Mouse (Mus musculus): Measurements from ENCODE around the gene Phkg1. TPM values are rescaled to one million over a fixed set of nuclear protein-coding genes. Genes with fewer than 3 reads are reported as not detected.
"Not testable (repeated sequence)": the region's sequence is repeated elsewhere in the genome, so short reads cannot be mapped to it uniquely, and the experiment has no call there.

The Phkg1 gene
- total RNA-seq, 2 experiments from 2014 or later = 3.2 to 8.0 TPM

DNA sequence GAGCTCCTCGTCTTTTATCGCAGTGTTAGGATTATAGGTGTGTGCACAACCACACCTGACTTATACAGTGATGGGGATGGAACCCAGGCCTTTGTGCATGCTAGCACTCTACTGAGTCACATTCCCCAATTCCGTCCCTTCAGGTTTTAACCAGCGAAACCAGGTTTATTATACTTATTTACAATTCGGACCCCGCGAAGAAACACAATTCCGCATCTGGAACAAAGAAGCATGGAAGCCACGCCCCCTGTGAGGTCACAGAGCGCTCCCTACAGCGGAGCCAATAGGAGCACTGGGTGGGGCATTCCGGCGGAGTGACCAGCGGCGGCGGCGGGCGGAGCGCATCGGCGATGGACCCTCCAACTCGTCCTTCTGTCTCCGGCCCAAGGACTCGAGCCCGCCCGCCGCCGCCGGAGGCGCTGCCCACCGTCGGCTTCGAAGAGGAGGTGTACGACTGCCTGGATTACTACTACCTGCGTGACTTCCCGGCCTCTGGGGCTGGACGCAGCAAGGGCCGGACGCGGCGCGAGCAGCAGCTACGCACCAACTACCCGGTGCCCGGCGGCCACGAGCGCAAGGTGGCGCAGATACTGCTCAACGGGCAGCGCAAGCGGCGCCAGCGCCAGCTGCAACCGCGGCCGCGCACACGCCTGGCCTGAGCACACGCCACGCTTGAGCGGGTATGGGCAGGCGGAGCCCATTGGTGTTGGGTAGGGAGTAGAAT lies 10.1 kb upstream of the Phkg1 start, which contains the start of gene Nupr1l:
Gene Nupr1l (plus strand): TSS at position 299 of the 724 bp plus-strand sequence.
- DNase-seq = peak; percentile 94

DNA sequence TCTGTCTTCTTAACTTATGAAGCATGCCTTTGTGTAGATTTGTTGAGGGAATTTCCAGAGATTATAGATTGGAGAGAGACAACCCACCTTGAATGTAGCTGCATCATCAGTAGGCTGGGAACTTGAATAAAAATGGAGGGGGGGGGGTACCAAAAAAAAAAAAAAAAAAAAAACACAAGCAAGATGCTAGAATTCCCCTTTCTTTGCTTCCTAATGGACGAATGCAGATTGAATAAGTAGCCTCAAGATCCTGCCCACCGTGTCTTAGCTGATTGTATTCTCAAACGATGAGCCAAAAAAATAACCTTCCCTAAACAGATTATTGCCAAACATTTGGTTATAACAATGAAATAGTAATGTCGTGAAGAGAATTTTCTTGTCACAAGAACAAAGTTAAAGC lies 9.4 kb upstream of the Phkg1 start:
- DNase-seq = no peak

DNA sequence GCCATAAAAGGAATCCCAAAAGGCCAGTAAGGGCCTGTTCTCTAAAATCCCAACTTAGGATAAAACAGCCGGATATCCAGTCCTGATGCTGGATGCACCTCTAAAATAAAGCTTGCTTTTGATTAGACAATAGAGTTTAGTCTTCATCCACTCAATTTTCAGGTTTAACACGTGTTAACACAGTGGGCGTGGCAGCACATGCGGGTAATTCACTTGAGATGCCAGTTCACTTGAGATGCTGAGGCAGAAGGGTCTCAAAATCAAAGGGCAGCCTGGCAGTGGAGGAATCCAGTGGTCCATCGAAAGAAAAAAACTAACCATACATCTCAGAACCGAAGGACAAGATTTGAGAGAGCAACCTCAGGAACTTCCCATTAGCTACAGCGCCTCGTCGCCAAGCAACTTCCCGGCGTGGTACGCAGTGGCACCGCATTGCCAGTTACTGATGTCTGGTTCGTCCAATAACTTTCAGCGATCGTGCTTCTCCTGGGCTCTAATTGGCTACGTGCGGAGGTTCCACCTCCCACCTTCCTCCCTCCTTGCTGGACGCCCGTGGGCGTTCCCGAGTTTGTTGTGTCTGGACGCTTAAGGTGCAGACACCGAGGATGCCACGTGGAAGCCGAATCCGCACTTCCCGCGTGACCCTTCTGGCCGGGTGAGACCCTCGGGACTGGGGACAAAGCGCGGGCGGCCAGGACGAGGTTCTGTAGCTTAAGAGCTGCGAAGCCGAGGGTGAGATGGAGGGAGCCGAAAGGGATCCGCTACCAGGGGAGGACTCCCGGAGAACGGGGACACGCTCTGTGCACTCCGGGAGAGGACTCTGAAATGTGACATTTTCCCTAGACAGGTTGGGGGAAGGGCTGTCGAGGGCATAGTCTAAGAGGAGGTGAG lies 2.9 kb downstream of the Phkg1 start, which contains the start of gene Zbed5:
Gene Zbed5 (plus strand): TSS at position 526 of the 891 bp plus-strand sequence.
- peak; percentile 89 for DNase-seq

DNA sequence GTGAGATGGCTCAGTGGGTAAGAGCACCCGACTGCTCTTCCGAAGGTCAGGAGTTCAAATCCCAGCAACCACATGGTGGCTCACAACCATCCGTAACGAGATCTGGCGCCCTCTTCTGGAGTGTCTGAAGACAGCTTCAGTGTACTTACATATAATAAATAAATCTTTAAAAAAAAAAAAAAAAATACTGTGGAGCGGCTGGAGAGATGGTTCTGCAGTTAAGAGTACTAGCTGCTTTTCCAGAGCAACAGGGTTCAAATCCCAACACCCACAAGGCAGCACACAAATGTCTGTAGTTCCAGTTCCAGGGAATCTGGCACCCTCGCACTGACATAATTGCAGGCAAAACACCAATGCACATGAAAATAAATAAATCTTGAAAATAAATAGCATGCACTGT lies 8.0 kb downstream of the Phkg1 start:
- not testable (repeated sequence) for DNase-seq

DNA sequence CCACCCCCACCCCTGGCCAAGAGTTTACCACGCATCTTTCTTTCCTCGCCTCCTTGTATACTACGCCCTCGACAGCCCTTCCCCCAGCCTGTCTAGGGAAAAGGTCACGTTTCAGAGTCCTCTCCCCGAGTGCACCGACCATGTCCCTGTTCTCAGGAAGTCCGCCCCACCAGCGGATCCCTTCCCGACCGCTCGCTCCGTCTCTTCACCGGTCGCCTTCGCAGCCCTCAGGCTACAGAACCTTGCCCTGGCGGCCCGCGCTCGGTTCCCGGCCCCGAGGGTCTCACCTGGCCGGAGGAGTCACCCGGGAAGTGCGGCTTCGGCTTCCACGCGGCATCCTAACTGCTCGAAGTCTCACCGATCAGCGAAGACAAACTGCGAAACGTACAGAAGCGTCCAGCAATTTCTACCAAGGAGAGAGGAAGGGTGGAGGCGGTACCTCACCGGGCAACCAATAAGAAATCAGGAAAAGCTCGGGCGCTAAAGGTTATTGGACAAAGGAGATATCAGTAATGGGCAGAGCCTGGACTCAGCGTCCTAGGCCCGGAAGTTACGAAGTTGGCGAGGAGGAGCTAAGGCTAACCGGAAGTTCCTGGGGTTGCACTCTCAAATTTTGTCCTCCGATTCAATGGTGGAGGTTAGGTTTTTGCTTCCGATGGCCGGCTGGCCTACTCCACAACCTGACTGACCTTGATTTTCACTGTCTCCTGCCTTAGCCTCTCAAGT lies 11.3 kb downstream of the Phkg1 start, which contains the start of gene Chchd2:
Gene Chchd2 (minus strand): TSS at position 560 of the 726 bp plus-strand sequence.
- DNase-seq = peak; percentile 94

DNA sequence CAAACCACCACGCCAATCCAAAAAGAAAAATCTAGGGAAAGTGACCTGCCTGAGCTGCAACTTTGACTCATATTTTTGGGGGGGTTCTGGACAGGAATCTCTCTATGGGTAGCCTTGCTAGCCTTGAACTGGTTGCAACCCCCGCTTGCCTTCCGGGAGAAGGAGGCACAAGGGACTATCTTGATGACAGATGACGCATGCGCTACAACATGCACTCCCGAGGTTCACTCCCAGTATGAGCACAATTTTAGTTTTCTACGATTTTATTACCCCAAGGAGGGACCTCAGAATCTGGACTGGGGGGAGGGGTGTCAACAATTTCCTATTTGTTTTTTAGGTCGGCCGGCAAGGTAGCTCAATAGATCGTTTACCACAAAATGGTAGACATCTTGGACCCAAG lies 12.1 kb downstream of the Phkg1 start:
- DNase-seq = peak; percentile 57

DNA sequence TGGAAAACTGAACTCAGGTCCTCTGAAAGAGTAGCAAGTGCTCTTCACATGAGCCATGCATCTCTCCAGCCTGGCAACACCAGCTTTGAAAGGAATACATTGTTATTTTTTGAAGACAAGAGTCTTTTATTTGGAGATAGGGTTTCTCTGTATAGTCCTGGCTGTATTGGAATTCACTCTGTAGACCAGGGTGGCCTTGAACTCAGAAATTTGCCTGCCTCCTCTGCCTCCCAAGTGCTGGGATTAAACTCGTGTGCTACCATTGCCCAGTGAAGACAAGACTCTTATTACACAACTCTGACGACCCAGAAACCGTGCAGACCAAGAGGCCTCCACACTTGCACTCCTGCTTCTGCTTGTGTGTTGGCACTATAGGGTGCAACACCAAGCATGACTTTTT lies 18.5 kb downstream of the Phkg1 start:
- no peak for DNase-seq

DNA sequence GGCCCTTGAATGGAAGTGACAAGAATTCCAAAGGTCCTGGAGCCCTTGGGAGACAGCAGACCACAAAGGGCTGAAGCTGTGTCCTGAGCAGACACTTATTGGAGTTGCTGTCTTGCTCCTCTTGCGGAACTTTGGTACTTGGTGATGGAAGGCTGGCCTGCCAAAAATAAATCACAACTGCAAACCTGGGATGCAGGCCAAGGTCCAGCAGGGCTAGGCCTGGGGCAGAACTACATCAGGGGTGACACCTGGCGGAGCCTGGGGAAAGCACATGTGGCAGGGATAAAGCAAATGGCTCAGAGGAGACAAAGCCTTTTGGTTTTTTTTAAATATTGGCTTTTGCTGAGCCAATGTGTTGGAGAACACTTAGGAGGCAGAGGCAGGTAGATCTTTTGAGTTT lies 19.4 kb downstream of the Phkg1 start:
- DNase-seq = peak; percentile 92

DNA sequence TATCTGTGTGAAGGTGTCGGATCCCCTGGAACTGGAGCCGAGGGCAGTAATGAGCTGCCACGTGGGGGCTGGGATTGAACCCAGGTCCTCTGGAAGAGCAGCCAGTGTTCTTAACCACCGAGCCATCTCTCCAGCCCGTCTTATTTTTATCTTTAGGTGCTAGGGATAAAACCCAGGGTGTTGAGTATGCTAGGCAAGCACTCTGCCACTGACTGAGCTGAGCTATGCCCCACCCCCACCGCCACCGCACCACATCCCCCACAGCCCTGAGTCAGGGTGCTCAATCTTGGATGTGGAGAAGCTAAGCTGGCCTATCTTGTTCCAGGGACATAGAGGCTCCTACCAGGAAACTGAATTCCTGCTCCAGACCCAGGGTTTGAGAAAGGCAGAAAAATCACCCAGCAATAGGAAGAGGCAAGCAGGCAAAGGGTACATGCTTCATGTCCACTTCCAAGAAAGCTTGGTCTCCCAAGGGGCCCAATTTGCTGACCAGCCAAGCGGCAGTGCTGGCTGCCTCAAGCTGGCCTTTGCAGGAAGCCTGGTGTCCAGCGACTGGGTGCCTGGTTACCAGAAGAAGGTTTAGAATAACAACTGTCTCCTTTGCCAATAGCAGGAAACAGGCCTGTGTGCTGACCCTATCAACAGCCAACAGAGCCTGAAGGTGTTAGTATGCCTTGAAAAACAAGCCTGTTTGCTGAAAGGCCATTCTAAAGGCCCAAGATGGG lies 20.5 kb downstream of the Phkg1 start:
- peak; percentile 68 for DNase-seq

DNA sequence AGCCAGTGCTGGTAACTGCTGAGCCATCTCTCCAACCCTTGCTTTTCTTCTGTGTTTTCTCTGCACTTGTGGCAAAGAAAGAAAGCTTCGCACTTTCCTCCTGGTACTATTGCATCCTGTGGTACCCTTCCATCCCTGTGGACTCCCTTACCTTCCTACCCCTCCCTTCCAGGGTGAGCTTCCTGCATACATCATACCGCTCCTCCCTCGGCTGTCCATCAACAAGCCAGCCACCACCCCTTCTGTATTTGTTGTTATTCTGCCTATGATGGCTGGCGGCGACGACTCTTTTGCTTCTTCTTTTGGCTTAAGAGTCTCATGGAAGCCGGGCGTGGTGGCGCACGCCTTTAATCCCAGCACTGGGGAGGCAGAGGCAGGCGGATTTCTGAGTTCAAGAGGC lies 23.3 kb downstream of the Phkg1 start:
- DNase-seq = no peak

DNA sequence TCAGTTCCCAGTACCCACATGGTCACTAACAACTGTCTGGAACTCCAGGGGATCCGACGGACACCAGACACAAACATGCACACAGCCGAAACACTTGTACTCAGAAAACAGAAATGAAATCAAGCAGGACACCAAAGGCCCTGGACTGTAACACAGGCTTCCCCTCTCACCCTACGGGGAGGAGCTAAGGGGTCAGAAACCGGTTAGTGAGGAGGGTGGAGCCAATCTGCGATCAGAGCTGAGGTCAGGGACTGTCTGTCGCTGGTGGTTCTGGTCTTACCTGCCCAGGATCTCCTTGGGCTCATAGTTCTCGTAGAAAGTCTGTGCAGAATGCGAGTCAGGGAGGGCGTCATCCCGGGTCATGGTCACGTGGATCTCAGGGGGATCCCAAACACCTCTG lies 24.4 kb downstream of the Phkg1 start:
- DNase-seq = no peak

DNA sequence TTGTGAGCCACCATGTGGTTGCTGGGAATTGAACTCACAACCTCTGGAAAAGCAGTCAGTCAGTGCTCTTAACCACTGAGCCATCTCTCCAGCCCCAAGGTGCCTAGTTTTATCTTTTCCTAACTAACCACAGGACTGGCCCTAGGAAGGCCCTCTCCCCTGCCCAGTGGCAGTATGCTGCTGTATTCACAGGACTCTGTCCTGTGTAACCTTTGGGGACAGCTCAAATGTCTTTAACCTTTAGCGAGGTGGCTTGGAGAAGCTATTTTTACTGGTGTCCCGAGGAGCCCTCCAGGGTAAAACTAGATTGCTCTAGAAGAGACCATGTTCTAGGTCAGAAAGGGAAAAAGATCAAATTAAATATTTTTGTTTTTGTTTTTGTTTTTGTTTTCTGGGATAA lies 27.1 kb downstream of the Phkg1 start:
- DNase-seq = no peak

DNA sequence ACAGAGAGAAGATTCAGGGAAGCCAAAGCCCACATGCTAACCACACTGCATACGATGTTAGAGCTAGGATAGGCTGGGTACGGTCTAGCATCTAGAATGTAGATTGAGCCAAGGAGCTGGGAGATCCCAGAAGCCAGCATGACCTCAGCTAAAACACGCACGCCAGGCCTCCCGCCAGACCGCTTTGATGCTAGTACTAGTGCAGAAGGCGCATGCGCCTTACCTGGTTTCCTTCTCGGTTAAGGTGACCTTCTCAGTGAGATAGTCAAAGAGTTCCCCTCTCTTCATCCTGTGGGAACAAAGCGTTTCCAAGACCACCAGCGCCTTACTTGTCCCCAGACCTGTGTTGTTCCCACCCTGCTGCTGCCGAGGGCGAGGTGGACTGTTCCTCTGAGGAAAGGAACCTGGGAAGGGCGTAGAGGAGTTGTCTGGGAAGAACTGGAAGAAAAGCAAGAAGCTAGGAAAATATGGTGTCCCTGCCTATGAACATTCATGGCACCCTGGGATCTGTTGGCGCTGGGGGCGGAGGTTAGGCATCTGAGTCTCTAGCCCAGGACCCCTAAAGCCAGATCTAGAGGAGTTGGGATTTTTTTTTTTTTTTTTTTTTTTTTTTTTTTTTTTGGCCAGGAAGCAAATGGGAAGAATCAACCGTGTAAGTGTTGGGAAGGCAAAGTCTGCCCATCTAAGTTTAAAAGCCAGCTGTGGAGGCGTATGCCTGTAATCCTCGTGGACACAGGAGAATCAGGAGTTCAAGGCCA lies 28.9 kb downstream of the Phkg1 start:
- DNase-seq = no peak

DNA sequence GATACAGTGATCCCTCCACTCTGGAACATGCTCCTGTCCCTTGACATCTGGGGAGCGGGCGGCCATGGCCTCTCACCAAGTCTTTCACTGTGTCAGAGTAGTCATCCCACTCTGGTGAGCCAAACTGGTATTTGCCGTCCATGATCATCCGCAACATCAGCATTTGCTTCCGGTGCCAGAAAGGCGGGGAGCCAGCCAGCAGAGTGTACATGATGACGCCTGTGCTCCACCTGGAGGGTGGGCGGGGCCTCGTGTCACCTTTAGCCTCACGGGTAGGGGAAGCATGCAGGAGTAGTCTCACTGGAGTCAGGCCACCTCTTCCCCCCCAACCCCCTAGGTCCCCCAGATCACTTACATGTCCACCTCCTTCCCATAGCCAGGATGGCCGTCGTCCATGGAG lies 32.5 kb downstream of the Phkg1 start:
- DNase-seq = no peak

DNA sequence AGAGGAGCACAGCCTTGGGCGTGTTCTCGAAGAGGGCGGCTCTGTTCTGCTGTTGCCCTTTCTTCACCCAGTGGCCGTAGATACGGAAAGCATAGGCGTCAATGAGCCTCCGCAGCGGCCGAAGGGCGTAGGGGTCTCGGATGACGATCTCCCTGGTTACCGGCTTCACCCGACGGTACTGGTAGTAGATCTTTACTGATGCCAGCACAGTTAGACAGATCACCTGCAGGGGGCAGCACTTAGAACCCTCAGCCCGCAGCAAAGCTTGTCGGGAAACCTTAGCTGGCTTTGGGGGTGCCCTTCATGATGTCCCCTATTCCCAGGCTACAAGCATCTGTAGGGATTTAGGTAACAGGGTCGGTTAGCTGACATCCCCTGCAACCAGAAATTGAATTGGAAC lies 33.9 kb downstream of the Phkg1 start:
- DNase-seq = peak; percentile 71

DNA sequence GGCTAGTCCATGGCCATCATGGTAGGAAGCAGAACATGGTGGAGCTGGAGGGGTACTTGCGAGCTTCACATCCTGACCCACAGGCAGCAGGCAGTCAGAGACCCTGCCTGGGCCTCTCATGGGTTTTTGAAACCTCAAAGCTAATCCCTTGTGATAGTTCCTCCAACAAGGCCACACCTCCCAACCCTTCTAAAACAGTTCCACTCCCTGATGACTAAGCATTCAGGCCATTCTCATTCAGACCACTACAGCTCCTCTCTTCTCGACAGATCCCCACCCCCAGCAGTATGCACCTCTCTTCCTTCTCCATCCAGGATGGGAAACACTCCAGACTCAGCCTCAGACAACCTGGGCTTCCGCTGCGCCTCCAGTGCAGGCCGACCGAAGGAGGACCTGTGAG lies 36.0 kb downstream of the Phkg1 start:
- no peak for DNase-seq

DNA sequence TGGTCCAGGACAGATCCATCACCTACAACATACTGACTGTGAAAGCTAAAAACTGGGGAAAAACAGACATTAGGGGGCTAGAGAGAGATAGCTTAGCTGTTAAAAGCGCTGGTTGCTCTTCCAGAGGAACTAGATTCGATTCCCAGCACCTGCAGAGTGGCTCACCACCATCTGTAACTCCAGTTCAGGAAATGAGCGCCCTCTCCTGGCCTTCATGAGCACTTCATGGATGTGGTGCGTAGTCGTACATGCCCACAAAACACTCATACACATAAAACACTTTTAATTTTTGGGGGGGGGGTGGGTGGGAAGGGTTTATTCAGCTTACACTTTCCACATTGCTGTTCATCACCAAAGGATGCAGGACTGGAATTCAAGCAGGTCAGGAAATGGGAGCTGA lies 41.9 kb downstream of the Phkg1 start:
- DNase-seq = no peak

DNA sequence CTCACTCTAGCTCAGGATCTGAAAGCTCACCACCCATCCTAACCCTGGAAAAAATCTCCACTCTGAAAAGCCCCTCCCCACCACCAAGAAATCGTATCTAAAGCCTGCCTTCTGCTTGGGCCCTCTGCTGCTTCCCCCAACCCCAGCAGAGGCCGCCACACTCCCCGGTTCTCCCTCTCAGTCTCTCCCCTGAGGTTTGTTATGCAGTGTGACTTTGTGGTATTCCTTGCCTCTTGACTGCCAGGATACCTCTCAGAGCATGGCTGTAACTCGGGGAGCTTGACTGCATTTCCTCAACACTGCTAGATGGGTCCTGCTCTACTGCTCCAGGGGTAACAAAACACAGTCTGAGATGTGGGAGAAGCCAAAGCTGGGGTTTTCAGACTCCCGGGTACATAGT lies 43.2 kb downstream of the Phkg1 start:
- DNase-seq = no peak

DNA sequence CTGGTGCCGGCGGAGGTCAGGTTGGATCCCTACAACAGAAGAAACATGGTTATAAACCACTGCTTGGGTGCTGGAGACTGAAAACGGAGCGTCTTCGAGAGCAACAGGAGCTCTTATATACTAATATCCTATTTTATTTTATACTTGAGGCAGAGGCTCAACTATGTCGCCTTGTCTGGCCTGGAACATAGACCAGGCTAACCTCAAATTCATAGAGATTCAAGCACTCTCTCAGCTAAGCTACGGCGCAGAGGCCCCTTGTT lies 50.9 kb downstream of the Phkg1 start:
- DNase-seq = no peak

DNA sequence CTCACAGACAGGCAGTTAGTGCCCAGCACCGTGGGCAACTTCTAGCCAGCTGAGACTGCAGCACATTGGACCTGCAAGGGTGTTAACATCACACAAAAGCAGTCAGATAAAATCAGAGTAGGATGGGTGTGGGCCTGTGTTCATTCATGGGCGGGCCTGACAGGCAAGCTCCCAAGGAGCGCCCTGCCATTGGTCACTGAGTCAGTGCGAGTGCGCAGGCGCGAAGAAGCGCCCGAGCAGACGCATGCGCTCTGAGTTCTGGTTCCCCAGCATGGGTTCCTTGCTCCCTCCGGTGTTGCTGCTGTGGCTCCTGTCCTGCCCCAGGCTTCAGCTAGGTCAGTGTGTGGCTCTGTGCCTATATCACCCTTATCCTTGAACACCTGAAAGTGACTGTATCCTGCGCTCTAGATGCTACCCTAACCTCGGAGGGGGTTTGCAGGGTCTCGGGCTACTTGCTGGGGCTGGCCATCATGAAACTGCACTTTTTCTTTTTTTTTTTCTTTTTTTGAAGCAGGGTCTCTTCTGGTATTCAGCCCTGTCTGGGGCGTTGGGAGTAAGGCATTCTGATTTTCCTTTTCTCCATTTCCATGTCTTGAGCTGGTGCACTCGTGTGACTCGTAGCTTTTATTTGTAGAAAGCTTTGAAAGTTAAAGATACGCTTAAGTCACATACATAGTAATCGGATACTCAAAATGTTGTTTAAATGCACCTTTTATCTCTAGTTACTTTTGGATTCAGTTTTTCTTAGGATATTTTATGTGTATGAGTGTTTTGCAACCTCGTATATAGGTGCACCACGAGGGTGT lies 51.4 kb downstream of the Phkg1 start, which contains the start of gene Sumf2:
Gene Sumf2 (plus strand): TSS at position 235 of the 806 bp plus-strand sequence.
- peak; percentile 97 for DNase-seq

All from adrenal gland, postnatal 10 days (tissue).